Mouse (Mus musculus) 3T3-L1 (cell line): ENCODE results near the gene Coq9.

Experiments used
- DNase-seq: peaks from one replicate; pipeline ENCODE4 v3.0.0-alpha.2; 2015; ENCODE audit warnings: low read depth, low spot score

Coq9 gene

DNA sequence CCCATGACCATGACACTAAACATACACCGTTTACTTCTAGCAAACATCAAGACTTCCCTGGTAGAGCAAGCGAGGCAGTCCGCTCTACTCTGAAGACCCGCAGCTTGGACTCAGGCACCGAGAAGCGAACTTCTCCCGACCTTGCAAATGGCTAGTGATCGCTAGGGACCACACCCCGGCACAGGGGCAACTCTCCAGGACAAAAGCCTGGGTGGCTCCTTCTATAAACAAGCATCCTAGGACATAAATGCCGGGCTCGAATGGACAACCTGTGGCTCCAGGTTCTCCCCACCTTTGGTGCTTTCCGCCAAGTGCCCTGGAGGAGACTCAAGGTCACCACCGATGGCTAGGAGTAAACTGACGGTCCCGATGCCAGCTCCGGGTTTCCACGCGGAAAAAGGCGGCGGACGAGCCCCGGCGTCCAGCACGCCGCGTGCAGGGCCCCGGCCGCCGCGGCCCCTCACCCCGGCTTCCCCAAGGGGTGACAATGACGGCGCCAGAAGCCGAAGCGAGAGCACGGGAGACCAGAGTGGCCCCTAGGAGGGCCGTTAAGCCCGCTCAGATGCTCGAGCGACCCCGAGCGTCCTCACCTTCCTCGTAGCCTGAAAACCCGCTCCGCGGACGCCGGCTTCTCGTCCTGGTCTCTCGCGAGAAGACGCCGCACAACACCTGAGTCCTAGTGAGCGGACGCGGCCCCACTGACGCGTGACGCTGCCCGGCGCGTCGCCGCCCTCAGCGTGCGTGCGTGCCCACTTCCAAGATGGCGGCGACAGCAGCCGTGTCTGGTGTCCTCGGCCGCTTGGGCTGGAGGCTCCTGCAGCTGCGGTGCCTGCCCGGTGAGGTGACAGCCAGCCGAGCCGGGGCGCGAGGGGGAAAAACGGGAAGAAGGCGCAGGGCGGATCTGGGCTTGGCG is at the start of gene Coq9, which contains the start of gene Ciapin1:
TSS of gene Coq9 (plus strand) at position 660 of the 913 bp plus-strand sequence.
TSS of gene Ciapin1 (minus strand) at position 697 of the 913 bp plus-strand sequence.
- peak; percentile 95 for DNase-seq

DNA sequence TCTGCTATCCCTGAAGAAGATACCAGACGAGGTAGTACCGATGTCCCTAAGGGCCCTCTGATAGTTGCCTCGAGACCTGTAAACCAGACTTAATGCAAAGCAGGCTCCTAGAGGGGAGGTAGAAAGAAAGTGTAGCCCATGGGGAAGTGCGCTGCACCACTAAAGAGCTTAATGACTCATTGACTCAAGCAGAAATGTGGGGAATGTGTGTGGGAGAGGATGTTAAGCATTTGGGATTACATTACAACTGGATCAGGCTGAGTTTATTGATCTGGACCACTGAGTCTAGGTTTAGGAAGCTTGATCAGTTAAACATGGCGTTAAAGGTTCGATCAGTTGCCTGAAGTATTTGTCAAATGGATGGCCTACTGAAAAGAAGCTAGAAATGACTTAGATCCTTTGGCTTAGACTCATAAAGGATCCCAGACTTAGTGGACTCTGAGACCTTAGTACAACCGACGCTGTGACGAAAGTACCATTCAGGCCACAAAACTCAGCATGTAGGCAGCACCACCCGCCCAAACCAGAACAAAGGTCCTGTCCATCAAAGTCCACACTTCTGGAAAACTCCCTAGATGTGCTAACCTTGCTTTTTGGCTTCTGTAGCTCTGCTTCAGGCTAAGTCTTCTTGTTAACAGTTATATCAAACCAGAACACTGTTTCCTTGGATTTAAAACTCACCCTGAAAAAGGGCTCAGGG is 48.7 kb upstream of the Coq9 start:
- DNase-seq: peak; percentile 86

DNA sequence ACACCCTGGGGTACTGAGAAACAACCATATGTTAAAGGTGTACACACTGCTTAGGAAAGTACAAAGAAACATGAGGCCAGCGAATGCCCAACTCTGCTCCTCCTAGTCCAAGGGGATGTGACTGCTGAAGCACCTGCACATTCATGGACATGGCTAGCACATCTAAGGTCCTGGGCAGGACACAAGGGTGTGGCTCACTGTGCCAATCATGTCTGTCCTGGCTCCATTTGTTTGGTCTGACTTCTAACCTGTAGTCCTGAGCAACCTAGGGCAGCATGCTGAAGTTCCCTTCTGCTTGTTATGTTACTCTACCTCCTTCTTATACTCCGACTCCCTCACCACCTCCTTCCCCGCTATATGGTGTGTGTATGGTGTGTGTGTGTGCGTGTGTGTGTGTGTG is 43.8 kb upstream of the Coq9 start:
- DNase-seq: no peak

DNA sequence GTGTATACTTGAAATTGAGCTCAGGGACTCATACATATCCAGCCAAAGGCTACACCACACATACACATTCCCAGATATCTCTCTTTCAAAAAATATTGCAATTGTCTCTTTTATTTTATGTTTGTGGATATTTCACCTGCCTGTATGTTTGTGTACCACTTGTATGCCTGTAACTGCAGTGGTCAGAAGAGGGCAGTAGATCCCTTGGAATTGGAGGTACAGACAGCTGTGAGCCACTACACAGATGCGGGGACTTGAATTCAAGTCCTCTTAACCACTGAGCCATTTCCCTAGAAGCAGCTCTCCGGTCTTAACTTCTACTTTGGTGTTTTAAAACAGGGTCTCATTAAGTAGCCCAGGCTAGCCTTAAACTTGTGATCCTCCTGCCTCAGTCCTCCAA is 43.3 kb upstream of the Coq9 start:
- no peak for DNase-seq

DNA sequence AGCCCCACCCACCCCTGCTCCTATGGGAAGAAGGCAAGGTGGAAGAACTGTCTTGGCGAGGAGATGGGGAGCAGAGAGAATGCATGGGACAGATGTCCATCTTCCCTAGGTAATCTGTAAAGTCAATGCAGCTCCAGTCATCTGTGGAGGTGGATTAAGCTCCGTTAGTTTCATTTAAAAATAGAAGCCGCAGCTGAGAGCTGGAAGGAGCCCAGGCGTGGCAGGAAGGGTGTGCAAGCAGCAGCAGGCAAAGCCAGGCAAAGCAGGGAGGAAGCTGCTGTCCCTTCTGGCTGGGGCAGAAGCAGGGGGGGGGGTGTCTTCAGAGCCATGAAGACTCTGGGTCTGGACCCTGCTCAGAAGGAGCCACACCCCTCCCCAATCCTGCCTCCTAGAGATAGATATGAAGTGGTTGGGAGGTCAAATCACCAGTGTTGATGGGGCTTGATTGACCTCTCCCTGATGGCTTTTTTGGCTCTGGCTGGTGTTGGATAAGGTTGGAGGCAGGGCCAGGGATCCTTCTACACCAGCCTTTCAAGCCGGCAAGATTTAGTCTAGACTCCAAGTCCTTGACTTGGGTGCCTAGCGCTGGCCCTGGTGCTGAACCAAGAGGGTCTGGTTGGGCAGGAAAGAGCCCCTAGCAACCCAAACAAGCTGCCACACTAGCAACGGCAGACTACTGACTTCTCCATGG is 37.7 kb upstream of the Coq9 start:
- no peak for DNase-seq

DNA sequence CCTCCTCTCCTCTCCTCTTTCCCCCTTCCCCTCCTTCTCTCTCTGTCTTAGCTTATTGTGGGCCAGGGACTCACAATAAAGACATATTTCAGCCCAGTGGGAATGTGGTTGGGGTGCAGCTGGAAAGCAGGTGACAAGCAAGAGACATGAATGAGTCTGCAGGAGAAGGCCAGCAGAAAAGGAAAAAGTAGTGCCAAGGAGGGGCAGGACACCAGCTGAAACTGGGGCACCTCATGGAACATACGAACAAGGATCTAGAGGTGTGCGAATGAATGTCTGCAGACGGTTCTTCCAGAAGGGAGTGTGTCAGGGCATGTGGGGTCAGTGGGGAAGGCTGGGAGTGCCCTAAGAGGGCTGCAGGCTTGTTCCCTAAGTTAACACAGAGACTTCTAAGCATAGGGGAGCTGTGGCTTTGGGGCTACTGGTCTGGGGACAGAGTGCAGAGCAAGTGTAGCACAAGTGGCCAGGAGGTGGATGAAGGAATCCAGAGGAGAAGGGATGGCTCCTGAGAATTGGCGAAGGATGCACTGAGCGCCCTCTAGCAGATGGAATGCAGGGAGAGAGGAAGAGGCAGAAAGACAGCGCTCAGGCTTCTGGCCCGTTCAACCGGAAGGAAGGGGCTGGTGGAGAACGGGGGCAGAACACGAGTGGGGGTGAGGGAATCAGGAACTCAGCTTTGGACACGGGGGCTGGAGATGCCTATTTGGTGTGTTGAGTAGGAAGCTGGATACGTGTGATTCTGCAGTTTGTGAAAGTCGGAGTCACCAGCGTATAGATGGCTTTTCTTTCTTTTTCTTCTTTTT is 36.6 kb upstream of the Coq9 start:
- DNase-seq: no peak

DNA sequence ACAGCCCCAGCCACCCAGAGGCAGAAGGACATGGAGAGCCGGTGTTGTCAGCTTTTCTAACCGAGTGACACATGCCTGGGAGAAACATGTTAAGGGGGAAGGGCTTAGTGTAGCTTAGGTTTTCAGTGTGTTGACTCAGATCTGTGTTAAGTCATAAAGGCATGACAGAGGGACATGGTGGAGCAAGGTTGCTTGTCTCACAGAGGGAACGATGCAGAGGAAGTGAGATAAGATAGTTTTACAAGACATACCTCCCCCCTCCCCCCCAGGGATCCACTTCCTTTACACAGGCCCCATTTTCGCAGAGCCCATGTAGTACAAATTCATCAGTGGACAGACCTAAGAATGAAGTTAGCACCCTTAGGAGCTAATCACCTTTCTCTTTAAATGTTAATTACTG is 35.7 kb upstream of the Coq9 start:
- no peak for DNase-seq

DNA sequence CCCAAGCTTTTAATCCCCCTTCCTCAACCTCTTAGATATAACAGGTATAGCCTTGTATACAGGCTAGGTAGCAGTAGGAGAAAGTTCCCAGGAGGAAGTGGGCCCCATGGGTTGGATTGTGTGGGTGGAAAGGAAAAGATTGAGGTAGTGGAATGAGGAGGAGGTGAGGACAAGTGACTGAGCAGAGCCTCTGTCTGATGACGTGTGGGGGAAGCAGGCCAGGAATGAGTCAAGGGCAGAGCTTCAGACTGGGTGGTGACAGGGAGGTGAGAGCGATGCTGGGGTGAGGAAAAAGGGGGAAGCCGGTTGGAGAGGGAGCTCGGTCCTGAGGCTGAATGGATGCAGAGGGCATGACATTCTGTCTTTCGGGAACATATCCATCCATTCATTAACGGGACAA is 34.6 kb upstream of the Coq9 start:
- peak; percentile 80 for DNase-seq

DNA sequence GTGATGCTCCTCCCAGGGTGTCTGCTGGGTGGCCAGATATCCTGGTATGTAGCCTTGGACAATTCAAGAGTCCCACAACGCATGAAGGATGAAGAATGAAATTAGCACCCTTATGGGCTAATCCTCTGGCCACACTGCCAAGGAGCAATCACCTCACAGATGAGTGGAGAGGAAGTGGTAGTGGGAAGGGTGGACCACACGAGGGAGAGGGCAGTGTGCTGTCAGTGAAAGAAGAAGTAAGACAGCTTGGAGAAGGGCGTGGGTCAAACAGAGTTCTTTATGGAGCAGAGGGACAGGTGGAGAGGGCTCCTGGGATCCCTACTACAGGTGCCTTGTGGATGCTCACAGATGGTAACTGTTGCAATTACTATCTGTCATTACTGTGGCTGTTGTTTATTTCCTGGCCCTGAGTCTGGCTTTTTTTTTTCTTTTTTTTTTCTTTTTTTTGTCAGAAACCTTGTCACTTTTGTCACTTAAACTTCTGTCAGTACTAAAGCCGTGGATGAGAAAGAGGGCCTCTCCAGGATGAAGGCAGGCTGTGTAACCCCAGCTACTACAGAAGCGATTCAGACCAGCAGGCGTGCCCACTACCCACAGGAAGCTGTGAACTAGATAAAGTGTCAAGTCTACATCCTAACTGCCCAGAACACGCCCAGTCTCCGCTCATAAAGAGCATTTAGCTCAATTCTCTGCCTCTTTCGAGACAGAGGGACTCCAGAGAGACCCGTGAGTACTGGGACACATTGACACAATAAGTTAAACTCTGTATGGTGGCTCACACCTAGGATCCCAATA is 33.4 kb upstream of the Coq9 start:
- DNase-seq: no peak

DNA sequence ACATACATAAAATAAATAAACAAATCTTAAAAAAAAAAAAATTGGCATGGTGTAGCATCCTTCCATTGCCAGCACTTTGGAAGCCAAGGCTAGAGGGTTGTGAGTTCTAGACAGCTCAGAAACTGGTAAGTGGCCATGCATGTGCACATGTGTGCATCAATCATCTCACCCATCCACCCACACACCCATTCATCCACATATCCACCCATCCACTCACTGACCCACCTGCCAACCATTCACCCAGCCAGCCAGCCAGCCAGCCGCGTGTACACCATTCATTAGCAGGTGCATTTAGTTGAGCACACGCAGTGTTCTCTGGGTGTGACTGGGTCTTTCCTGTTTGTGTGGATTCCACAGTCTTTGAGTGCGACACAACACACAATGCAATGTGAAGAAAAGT is 32.3 kb upstream of the Coq9 start:
- DNase-seq: no peak

DNA sequence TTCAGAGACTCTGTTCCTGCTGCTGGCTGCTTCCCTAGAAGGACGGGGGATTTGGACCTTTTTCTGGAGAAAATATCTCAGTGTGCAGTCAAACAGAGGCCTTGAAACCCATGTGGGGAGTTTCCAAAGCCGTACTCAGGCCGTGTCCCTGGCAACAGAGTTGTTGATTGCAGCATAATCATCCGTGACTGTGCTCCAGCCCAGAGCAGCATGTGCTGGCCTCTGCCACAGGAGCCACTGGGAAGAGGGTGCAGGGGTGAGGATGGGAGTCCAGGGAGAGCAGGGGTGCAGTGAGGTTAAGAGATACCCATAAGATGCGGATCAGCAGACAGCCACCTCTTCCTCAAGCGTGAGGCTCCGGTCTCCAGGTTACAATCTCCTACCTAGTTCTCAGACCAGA is 30.6 kb upstream of the Coq9 start:
- DNase-seq: peak; percentile 56

DNA sequence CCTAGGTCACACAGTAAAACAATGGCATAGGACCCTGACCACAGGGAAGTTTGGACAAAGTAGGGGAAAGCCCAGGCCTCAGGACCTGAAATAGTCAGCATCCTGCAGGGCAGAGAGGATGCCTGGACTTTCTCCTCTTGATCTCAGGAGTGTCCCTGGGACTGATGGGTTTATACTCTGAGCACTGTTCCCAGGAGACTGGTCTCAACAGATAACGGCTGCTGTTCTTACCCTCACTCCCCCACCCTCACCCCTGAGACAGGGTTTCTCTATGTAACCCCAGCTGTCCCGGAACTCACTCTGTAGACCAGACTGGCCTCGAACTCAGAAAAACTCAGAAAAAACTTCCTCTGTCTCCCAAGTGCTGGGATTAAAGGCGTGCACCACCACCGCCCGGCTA is 29.7 kb upstream of the Coq9 start:
- DNase-seq: no peak

DNA sequence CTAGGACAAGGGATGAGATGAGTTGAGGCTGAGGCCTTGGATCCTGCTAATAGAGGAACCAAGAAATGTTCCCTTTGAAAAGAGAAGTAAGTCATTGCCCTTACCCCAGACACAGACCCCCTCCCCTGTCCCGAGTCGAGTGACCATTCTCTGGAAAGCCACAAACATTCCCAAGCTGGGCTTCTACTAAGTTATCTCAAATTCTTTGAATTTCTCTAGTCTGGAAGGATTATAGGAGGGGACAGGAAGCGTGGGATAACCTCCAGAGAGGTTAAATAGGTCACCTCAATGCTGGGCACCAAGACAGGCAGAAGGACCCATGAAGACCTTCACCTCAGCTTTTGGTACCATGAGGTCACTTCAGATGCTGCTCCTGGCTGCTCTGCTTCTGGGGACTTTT is 28.0 kb upstream of the Coq9 start, which contains the start of gene Ccl17:
TSS of gene Ccl17 (plus strand) at position 301 of the 400 bp plus-strand sequence.
- DNase-seq: no peak

DNA sequence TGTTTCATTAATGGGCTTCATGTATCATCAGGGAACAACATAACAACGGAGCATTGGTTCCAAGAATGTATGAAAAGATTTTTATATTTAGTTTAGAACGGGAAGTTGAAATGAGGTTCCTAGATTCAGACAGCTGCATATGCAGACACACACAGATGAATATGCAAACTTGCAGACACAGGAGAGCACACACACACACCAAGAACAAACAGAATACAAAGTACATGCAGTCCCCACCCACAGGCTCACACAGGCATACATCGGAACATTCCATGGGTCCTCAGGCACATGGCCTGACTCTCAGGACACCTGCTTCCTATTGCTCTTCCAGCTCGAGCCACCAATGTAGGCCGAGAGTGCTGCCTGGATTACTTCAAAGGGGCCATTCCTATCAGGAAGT is 27.3 kb upstream of the Coq9 start:
- no peak for DNase-seq

DNA sequence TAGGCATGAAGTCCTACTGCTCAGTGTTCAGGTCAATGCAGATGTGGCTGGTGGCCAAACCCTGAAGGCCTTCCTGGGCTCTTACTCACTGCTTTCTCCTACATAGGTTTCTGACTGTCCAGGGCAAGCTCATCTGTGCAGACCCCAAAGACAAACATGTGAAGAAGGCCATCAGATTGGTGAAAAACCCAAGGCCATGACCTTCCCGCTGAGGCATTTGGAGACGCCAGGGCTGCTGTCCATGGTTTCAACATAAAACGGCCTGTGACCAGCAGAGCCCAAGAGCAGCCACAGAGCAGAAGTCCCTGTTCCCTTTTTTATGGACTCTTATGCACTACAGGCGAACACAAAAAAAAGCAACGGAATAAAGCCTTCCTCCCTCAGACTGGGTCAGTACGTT is 26.5 kb upstream of the Coq9 start:
- DNase-seq: peak; percentile 66

DNA sequence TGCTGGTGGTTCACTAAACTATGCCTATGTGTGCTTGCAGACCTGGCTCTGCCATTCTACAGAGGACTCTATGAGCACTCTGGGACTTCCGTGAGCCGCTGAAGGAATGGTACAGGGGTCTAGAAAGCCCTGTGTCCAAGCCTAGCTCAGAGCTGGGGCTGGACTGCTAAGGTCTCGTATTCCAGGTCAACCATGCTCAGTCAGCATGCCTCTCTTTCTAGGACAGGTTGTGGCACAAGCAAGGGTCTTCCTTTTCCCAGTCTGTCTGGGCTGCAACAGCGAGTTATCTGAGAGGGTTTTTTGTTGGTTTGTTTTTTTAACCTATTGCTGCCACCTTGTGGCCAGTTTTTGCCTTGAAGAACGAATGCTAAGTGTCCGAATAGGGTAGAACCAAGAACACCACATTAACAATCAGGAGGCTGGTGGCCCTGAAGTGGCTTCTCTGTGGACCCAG is 25.4 kb upstream of the Coq9 start:
- peak; percentile 96 for DNase-seq

DNA sequence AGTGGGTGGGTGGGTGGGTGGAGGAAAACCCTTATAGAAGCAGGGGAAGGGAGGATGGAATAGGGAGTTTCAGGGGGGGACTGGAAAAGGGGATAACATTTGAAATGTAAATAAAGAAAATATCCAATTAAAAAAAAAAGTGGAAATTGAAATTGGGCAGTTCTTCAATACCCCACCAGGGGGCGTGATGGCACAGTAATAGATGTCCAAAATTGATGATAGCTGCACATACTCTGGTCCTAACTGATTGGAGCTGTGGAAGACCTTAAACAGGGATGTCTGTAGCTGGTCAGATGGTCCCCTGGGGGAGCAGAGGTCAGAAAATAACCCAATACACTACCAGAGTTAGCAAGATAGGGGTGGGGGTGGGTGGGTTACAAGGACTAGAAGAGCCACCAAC is 23.6 kb upstream of the Coq9 start:
- peak; percentile 61 for DNase-seq

DNA sequence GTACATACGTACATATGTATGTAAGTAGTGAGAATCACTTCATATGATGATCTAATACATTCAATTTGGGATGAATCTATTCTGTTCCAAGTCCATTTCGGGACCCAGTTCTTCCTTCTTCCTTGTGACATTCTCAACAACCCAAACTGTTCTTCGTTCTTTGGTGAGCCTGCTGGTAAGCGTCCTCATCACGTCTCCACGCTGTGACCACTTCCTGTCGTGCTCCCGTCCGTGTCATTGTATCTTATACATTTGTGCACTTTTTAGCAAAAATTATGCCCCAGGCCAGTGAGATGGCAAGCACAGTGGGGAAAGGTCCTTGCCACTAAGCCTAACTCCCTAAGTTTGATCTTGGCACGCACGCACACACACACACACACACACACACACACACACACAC is 20.2 kb upstream of the Coq9 start:
- no peak for DNase-seq

DNA sequence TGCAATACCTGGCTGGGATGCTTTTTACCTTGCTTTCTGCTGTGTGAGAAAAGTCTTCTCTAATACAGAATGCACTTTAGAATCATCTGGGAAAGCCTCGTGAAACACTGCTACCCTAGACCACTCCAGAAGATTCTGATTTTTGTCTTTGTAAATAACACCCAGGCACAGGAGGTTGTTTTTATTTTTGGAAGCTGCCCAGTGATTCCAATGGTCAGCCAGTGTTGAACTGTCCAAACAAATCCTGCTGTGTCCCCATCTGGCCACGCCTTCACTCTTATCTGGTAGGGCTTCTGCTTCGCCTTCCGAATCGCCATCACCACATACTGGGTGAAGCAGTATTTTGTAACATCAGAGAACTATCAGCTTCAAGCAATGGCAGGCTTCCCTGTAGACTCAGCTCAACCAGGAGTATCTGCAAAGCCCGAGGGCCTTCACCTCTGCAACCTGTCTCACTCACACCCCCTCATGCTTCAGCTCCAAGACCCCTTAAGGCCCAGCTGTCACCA is 18.4 kb upstream of the Coq9 start:
- no peak for DNase-seq

DNA sequence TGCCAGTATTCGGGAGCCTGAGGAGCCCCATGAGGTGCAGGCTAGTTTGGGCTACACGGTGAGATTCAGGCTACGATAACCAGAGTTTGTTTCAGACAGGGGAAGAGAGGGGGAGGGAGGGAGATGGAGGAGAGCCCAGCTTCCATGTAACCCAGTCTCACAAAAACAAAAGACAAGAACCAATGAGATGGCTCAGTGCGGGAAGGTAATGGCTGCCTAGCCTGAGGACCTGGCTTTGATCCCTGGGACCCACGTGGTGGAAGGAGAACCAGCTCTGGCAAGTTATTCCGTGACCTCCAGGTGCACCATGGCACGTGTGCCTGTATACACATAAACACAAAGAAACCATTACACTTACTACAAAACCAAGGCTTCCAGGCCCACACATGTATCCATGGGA is 17.6 kb upstream of the Coq9 start:
- no peak for DNase-seq
